Mouse (Mus musculus) ovary, postnatal 14 days (tissue): ENCODE results near the gene Ranbp1.
"Not testable (repeated sequence)": the region's sequence is repeated elsewhere in the genome, so short reads cannot be mapped to it uniquely, and the experiment has no call there.

Experiments used
- DNase-seq: peaks from one replicate; pipeline ENCODE4 v3.0.0; 2022; ENCODE audit warnings: low spot score

Ranbp1 gene

DNA sequence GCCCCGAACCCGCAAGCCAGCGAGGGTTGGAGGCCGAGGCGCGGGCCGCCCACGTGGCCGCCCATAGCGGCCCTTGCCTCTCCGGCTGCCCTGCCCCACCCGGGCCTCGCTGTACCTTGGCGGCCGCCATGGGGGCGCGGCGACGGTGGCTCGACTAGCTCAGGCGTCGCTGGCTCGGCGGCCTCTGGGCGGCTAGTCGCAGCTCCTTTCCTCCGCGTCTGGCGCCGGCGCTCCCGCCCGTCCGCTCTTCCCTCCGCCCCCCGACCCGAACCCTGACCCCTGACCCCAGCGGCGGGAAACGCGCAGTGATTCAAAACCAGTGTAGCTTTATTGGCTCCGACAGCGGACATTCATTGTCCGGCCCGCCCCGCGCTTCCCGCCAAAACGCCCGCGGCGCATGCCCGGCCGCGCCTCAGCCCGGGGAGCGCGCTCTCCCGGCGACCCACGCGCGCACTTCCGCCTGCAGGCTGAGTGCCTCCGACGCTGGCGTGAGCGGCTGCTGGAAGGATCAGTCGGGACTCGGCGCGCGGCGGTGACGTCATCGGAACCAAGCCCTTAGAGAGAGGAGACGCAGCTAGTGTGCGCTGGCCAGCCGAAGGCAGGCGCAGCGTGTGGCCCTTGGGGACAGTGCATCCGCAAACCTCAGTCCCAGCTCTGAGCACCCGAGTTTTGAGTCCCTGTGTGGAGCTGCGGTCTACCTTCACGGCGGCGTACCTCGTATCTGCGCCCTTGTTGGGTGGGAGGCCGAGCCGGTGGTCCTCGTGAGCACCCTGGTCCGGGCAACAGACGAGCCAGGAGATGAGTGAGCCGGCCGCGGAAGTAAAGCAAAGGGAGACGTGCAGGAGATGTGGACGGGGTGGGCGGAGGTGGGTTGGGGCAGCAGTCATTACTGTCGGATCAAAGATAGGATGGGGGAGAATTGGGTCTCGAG lies at the start of gene Ranbp1, which contains the start of gene Trmt2a:
Ranbp1 (minus strand) TSS at position 300 of the 931 bp plus-strand sequence.
Trmt2a (plus strand) TSS at position 247 of the 931 bp plus-strand sequence.
- peak; percentile 98 for DNase-seq

DNA sequence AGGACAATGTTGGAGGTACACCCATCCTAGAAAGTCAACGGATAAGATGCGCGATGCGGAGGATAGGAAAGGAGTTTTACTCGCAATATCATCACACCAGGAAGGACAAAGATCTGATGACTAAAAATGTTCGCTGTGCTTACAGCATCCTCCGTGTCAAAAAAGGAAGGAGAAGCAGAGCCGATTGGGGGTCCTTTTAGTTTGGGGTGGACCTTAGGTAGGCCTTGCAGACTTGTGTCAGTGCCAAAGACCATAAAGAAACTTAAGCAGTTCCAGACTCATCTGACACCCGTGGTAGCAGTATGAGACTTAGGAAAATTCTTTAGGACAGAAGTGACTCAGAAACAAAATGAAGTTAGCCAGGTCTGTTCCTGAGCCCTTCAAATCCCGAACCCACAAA lies 41.1 kb upstream of the Ranbp1 start:
- not testable (repeated sequence) for DNase-seq

DNA sequence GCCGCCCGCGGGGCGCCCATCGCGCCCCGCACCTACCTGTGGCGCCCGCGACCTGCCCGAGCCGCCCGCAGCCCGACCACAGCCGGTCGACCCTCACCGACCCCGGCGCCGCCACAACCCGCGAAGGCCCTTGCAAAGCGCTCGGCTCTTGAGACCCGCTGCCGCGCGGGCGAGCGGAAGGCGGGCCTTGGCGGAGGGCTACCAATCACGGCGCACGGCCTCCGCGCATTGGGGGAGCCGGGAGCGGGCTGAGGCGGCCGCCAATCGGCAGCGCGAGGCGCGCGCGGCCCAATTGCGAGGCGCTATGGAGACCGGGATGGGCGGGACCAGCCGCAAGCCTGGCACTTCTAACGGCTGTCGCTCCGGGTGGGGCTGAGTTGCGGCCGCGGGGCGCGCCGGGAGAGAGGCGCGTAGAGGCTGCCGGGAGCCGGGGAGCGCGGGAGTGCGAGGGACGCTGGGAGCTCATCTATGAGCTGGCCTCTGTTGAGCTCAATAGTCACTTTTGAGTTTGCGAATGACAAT lies 40.6 kb upstream of the Ranbp1 start, which contains the start of gene Dgcr8:
Dgcr8 (minus strand) TSS at position 180 of the 522 bp plus-strand sequence.
- DNase-seq: peak; percentile 95

DNA sequence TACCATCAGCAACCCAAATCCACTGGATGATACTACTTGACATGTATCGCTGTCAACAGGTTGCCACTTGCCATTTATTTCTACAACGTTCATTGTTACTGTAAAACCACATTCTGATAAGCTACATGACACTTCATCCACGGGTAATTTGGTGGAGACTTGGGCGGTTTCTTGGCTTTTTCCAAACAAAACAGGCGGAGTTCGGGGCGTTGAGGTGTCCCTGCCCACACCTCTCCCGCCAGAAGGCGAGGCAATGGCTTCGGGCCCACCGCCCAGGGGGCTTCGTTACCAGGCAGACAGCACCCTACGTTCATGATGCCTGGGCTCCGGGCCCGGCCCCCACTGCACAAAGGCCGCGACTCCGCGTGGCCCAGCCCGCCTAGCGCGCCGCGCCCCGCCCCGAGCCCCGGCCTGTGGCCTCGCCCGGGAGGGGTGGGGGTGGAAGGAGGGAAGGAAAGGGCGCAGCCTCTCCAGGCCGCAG lies 40.1 kb upstream of the Ranbp1 start:
- DNase-seq: peak; percentile 60

DNA sequence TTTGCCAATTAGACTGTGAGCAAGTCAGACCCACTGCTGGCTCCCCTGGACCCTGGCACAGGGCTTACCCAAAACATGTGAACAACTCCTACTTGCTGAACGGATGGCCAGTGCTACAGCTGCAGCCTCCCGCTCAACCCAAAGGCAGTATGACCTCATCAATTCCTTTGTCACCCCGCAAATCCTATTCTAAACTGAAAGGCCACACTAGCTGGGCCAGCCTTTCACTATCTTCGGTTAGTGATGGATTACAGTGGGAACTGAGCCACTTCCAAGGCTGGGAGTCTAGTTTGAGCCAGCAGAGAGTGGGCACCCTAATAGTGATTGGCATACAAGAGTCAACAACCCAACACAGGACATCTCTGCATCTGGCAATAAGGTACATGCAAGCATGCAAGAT lies 39.6 kb upstream of the Ranbp1 start:
- DNase-seq: no peak

DNA sequence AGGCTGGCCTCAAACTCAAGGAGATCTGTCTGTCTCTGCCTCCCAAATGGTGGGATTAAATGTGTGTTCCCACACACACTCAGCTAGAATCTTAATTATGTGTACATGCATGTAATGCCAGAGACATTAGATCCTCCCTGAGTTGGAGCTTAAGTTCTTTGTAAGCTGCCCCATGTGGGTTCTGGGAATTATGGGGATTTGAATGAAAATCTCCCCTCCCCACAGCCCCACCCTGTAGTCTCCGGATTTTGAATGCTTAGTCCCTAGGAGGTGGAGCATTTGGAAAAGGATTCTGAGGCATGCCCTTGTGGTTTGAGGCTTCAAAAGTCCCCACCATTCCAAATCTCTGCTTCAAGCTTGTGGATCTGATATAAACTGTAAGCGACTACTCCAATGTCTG lies 26.6 kb upstream of the Ranbp1 start:
- no peak for DNase-seq

DNA sequence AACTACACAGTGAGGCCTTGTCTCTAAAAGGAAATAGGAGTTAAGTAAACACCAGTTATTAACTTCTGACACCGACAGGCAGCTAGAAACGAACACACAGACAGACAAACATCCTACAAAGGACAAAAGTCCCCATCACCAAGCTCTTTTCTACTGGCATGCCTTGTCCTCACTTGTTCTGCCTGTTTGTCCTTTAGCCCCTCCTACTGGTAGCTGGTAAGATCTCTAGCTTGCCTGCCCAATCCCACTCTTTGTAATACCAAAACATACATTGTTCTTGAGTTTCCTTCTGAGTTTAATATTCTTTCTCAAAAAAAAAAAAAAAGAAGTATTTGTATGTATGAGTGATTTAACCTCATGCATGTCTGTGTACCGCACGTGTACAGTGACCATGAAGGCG lies 19.6 kb upstream of the Ranbp1 start:
- DNase-seq: no peak

DNA sequence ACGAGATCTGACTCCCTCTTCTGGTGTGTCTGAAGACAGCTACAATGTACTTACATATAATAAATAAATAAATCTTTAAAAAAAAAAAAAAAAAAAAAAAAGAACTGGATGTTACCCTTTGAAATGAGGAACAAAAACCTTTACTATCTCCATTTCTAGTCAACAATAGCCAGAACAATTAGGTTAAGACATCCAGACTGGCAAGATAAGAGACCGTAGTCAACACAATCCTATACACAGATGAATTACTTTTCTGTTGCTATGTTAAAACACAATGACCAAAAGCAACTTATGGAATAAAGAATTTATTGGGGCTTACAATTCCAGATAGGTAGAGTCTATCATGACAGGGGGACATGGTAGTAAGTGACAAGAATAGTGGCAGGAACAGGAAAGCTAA lies 16.5 kb upstream of the Ranbp1 start:
- DNase-seq: no peak

DNA sequence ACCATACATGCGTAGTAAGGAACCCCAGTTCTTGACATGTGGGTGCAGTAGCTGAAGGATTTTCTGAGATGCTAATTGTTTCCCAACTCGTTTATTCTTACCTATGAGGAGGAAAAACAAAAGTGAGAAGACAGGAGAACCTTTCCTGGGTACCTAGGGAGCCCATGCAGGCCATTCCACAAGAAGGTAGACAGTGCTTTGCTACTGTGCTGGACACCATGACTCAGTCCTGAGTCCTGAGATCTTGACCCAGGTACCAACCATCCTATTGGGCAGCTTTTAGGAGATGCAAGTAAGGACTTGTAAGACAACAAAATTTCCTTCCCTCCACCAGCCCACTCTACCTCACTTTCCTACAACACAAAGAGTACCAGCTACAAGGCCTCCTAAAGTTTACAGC lies 9.7 kb upstream of the Ranbp1 start, which contains the start of gene Gm49776:
Gm49776 (minus strand) TSS at position 101 of the 400 bp plus-strand sequence.
- no peak for DNase-seq

DNA sequence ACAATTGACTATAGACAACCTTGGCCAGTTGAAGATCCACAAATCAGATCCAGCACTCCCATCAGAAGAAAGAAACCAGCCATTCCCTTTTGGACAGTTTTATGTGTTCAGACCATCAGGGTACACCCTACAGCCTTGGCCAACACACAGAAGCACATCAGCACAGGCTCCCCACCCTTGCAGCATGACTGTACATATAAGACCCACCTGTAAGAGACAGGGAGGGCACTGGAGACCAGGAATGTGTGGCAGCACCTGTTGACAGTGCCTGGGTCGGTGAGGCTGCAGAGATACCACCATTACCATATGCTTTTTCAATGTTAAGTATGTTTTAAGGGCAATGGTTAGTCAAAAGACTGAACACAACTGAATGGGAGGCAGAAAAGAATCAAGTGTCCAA lies 5.3 kb upstream of the Ranbp1 start:
- DNase-seq: no peak

DNA sequence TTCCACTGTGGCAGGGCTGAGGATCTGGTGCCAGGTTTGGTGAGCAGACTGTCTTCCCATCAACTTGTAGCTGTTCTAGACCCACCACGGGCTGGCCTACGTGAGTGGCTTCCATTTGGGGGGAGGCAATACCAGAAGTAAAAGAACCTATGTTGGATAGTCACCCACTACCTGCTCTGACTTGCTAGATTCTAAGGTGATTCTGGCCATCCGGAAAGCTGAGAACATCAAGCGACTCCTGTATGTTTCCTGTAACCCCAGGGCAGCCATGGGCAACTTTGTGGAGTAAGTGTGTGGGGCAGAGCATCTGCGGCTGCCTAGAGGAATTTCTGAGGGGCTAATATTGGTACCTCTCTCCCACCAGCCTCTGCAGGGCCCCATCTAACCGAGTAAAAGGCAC lies 4.2 kb upstream of the Ranbp1 start:
- no peak for DNase-seq

DNA sequence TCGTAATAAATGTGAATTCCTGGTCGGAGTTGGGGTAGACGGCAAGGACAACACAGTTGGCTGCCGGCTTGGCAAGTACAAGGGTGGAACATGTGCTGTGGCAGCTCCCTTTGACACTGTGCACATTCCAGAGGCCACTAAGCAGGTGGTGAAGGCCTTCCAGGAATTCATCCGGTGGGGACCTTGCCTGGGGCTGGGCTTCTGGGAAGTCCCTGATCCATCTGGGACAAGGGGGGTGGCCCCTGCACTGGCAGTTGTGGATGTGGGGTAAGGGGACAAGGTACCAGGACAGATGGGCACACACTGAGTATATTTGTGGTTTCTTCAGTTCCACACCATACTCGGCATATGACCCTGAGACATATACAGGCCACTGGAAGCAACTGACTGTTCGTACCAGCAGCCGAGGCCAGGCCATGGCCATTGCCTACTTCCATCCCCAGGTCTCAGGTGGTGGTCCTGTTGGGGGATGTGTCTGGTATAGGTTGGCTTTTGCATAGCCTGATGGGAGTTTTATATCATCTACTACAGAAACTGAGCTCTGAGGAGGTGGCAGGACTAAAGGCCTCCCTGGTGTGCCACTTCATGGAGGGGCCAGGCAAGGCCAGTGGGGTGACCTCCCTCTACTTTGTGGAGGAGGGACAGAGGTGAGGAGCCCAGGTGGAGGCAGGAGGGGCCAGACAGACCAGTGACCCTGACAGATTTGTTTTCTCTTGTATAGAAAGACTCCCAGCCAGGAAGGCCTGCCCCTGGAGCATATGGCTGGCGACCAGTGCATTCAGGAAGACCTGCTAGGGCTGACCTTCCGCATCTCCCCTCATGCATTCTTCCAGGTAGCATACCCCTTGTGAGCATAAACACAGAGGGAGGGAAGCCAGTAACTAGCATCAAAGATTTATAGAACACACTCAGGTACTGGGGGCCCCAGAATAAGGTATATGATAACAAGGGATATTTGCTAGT lies 2.6 kb upstream of the Ranbp1 start:
- no peak for DNase-seq

DNA sequence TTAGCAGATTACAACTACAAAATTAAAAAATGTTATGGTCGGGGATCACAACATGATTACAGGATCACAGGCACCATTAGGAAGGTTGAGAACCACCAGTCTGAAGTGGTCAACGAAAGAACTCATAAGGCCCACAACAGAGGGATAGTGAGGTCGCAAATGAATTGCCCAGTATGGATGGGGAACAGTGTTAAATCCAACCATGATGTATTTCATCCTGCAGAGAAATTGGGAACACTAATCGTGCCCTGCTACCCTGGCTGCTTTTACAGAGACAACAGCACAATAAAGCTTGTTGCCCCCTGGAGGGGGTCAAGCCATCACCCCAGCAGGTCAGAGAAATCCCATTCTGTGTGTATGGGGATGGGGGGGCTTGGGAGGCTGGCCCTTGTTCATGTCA lies 1.7 kb upstream of the Ranbp1 start:
- DNase-seq: no peak

DNA sequence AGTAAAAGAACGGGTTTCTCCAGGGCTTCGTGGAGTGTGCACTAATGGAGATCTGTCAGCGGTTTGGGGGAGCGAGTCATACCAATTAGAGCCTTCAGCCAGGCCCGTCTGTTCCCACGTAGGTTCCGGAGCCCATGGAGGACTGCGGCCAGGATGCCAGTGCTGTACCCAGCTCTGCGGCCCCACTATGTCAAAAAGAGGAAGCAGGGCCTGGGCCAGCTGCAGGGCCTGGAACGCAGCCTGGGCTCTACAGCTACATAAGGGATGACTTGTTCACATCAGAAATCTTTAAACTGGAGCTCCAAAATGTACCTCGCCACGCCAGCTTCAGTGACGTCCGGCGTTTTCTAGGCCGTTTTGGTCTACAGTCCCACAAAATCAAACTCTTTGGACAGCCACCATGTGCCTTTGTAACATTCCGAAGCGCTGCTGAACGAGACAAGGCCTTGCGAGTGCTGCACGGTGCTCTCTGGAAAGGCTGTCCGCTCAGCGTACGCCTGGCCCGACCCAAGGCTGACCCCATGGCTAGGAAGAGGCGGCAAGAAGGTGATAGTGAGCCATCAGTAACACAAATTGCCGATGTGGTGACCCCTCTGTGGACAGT lies 934 bp upstream of the Ranbp1 start:
- DNase-seq: peak; percentile 38

DNA sequence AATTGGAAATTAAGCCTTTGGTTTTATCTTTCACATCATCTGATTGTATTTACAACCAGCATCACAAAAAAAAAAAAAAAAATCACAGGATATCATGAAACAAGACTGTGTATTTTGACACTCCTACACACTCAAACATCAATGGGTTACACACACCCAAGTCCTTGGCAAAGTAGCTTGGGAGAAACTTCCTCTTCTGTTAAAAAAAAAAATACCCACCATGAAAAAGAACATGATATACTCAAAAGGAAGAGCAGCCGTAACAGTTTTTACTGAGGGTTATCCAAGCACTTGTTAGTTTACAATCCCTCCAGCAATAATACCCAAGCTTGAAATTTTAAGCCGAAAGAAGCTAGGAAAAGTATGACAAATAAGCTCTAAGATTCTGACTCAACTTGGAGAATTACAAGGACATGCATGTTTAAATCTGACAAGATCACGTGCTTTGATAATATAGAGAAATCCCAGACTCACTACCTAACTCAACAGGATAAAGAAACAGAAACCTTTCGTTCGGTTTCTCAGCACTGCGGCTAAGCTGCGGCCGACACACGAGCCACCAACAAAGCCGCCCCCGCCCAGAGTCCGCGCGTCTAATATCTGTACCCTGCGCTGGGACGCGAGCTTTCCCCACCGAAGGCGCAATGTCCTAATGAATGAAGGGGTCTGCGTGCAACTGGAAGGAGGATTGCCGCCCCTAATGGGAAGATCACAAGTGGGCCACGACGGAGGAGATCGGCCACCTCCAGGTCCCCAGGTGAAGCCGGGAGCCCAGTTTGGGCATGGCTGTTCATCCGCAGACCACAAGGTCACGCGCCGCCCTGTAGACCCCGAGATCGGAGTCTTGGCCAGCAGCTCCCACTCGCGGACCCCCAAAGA lies 772 bp downstream of the Ranbp1 start:
- DNase-seq: peak; percentile 31

DNA sequence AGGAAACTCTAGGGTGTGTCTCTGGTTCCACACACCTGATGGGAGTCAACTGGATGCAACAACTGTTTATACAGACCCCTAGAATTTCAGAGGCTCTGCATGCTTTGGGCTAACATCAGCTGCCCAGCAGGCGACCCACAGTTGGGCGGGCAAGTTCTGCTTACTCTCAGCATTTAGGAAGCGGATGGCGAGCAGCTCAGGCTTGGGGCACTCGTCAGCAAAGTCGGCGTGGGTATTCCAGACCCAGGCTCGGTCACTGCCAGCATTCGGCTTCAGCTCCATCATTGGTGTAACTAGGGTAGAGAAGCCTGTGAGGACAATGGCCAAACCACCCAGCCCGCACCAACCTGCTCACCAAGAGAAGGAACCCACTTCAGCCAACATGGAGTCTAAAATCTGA lies 7.0 kb downstream of the Ranbp1 start:
- no peak for DNase-seq

DNA sequence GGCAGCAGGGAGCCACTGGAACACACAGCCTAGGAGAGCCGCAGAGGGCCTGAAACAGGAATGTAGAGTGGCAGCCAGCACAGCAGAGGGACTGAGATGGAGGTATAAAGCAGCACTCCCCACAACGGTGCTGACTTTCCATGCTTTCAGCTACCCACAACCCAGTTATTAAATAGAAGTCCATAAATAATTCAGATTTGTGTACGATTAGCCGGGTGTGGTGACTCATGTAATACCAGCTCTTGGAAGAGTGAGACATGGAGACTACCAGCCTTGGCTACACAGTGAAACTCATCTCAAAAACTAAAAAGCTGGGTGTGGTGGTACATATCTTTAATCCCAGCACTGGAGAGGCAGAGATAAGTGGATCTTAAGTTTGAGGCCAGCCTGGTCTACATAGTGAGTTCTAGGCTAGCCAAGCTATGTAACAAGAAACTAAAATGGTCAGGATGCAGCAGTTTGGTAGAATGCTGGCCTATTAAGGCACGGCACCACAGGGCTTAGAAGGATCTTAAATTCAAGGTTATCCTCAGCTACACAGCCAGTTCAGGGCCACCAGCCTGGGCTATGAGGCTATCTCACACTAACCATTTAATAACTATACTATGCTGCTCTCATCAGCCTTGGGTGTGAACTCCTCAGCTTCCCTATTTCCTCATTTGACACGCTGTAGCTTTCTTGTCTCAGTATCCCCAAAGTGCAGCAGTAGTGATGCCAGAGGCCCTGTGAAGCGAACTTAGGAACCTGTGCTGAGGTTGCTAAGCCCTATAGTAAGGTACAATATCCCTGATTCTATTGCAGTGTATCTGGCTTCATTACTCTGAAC lies 11.6 kb downstream of the Ranbp1 start:
- DNase-seq: no peak

DNA sequence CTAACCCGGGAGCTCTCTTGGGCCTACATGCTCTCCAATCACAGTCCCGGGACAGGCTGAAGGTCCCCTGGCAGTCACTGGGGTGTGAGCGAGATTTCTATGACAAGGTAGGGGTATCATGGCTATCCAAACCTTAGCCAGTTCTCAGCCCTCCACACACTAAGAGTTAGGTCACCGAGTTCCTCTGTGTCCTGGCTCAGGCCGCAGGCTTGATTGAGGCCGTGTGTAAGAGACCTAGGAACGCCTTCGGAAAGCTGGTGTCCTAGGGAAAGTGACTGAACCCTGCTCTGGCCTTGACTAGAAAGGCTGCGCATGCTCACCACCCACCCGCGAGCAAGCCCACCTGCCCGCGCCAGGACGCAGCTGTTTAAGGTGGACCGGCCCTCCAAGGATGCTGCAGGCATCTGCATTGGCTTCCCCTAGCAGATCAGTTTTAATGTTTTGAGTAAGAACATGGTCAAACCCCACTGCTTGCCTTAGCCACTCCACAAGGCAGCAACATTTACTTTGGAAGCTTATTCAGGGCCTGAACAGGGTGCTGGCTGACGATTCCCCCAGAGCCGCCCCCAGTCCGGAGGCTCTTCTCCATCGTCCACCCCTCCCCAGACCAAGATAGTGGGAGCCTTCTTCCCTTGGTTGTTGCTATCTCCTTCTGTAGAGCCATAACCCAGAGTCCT lies 13.0 kb downstream of the Ranbp1 start:
- peak; percentile 57 for DNase-seq
